Mouse (Mus musculus) spleen, adult 2 months (tissue): ENCODE results near the gene Stambpl1.

Experiments
- CTCF ChIP-seq: fragments of 200-500 bp; IDR thresholded peaks from 2 replicates; pipeline ENCODE4 v1.5.1; 2011; ENCODE audit warnings: mild to moderate bottlenecking, inconsistent platforms; ENCODE audit not compliant: insufficient read depth, insufficient read length, insufficient replicate concordance; ENCODE audit errors: extremely low read depth
- POLR2A ChIP-seq: fragments of 200-500 bp; IDR thresholded peaks from 2 replicates; pipeline ENCODE4 v1.6.1; 2011; ENCODE audit warnings: low read depth, low read length, inconsistent platforms

GRCm38 (mm10) chr19:34153263-34154144 is 38.5 kb upstream of the Stambpl1 start:
- TF ChIP-seq POLR2A (no peak), CTCF (no peak)
